In the genomic region with DNA sequence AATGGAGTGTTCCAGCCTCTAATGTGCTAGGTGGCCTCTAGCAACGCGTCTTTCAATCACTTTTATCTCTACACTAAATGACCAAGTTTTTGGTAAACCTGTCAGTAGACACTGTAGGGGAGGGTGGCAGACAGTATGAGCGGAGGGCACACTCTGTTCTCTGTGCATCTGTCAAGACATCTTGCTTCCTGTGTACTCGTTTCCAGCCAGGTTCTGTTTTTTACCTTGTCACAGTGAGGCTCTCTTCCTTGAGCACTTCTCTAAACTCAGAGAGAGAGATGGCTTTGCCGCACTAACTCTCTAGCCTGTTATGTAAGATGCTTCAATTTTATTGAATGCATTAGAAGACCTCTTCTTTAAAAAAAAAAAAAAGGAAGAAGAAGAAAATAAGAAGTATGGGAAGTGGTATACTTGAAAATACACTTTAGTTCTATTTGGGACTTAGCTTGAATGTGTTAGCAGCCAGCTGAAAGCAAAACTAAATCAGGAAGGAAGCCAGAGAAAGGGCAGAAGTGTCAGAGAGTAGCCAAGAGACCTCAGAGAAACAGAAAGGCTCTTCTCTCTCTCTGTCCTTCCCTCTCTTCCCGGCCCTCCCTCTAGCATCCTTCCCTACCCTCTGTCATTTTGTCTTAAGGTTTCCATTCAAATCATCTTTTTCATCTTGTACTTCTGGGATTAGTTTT, we compare ENCODE assay signal across 21 mouse cellular contexts.
DNase-seq lines count a peak whose midpoint lies in the region; ATAC-seq lines count a peak whose summit lies in the region.
"Had no signal": no experiment of that assay in that cellular context is flagged by ENCODE, and none has a peak within 500 bp of the region (broad histone marks: within the 10 kb centered on the region; RNA-seq: fewer than 3 reads in every experiment).

No protein-coding gene starts in this region.

- H3K4me3 ChIP-seq in kidney, embryonic 16.5 days (ENCODE audit: low read length), result no peak overlapping the region
- no peak overlapping the region for H3K4me3 ChIP-seq in forebrain, embryonic 15.5 days
- H3K4me3 ChIP-seq: forebrain, embryonic 12.5 days; hindbrain, embryonic 12.5 days; left cerebral cortex, adult 2 months; limb, embryonic 10.5 days had no signal

- peak; percentile 1 for DNase-seq in CD4-positive, CD25-positive, alpha-beta regulatory T cell, adult 2 months (ENCODE audit: low read depth, low spot score)
- peak; percentile 8 for DNase-seq in retina, postnatal 1 day
- no peak for DNase-seq in retina, embryonic 14.5 days (ENCODE audit: low spot score)
- DNase-seq: gastrocnemius, postnatal 36 days; kidney, adult 2 months; kidney, postnatal 14 days; layer of hippocampus, adult 9-11 months; lung, adult 2 months; right cerebral cortex, postnatal 4 days; thymus, postnatal 14 days had no signal

- WGBS in kidney, embryonic 16.5 days, result 68% methylated on average over 6 of the region's 6 CpGs
- 51% methylated on average over 6 of the region's 6 CpGs for whole genome bisulfite sequencing in forebrain, embryonic 15.5 days

- H3K9me3 ChIP-seq in kidney, embryonic 16.5 days (ENCODE audit: low read length), result no peaks in the 10 kb centered on the region
- H3K9me3 ChIP-seq in forebrain, embryonic 15.5 days, result no peaks in the 10 kb centered on the region
- H3K9me3 ChIP-seq: forebrain, embryonic 12.5 days; hindbrain, embryonic 12.5 days; limb, embryonic 10.5 days had no signal

- no peaks in the 10 kb centered on the region for H3K27me3 ChIP-seq in kidney, embryonic 16.5 days (ENCODE audit: insufficient read depth, low read length)
- H3K27me3 ChIP-seq in forebrain, embryonic 15.5 days, result no peaks in the 10 kb centered on the region
- H3K27me3 ChIP-seq: forebrain, embryonic 12.5 days; hindbrain, embryonic 12.5 days had no signal

- no peak for ATAC-seq in CD4-positive, CD25-positive, alpha-beta regulatory T cell, adult 4 months
- ATAC-seq in common myeloid progenitor, adult 5-6 weeks (replicated peaks; ENCODE audit: low read depth, poor library complexity, severe bottlenecking), result peak; percentile 81
- no peak for ATAC-seq in kidney, embryonic 16.5 days (ENCODE audit: low FRiP score, low TSS enrichment)
- ATAC-seq in erythroid progenitor cell, adult 5-6 weeks (replicated peaks; ENCODE audit: low FRiP score, poor library complexity, severe bottlenecking), result no peak
- no peak for ATAC-seq in forebrain, embryonic 15.5 days (replicated peaks)

- H3K36me3 ChIP-seq in kidney, embryonic 16.5 days (ENCODE audit: insufficient read depth, low read length), result no peaks in the 10 kb centered on the region
- H3K36me3 ChIP-seq in forebrain, embryonic 15.5 days, result no peaks in the 10 kb centered on the region
- H3K36me3 ChIP-seq: forebrain, embryonic 12.5 days; hindbrain, embryonic 12.5 days; limb, embryonic 10.5 days had no signal

- H3K27ac ChIP-seq in kidney, embryonic 16.5 days (ENCODE audit: low read length), result no peak overlapping the region
- no peak overlapping the region for H3K27ac ChIP-seq in forebrain, embryonic 15.5 days (replicated peaks)
- H3K27ac ChIP-seq: forebrain, embryonic 12.5 days; hindbrain, embryonic 12.5 days; left cerebral cortex, adult 2 months; limb, embryonic 10.5 days; stomach, postnatal 0 days had no signal

- no peaks in the 10 kb centered on the region for H3K4me1 ChIP-seq in kidney, embryonic 16.5 days (ENCODE audit: insufficient read depth, low read length)
- H3K4me1 ChIP-seq in forebrain, embryonic 15.5 days, result 0 out of 2 replicates have a peak, but pooled peaks cover 3% of the 10 kb centered on the region
- H3K4me1 ChIP-seq: hindbrain, embryonic 12.5 days; limb, embryonic 10.5 days had no signal

- H3K9ac ChIP-seq in kidney, embryonic 16.5 days (replicated peaks; ENCODE audit: low read length), result no peak overlapping the region
- H3K9ac ChIP-seq in forebrain, embryonic 15.5 days (replicated peaks), result no peak overlapping the region
- H3K9ac ChIP-seq: forebrain, embryonic 12.5 days; hindbrain, embryonic 12.5 days had no signal

- H3K4me2 ChIP-seq in kidney, embryonic 16.5 days (replicated peaks; ENCODE audit: low read depth, low read length), result no peak overlapping the region
- H3K4me2 ChIP-seq in forebrain, embryonic 15.5 days (replicated peaks), result no peak overlapping the region
- H3K4me2 ChIP-seq: forebrain, embryonic 12.5 days; hindbrain, embryonic 12.5 days; liver, embryonic 11.5 days had no signal
